Mouse (Mus musculus) spleen, adult 2 months (tissue): ENCODE measurements around the gene Gmeb1.
"Not testable (repeated sequence)": the region's sequence is repeated elsewhere in the genome, so short reads cannot be mapped to it uniquely, and the experiment has no call there.

ENCODE experiments used
- CTCF ChIP-seq: fragments of 200-500 bp; IDR thresholded peaks from 2 replicates; pipeline ENCODE4 v1.5.1; 2011; ENCODE audit warnings: mild to moderate bottlenecking, inconsistent platforms; ENCODE audit not compliant: insufficient read depth, insufficient read length, insufficient replicate concordance; ENCODE audit errors: extremely low read depth
- POLR2A ChIP-seq: fragments of 200-500 bp; IDR thresholded peaks from 2 replicates; pipeline ENCODE4 v1.6.1; 2011; ENCODE audit warnings: low read depth, low read length, inconsistent platforms

DNA sequence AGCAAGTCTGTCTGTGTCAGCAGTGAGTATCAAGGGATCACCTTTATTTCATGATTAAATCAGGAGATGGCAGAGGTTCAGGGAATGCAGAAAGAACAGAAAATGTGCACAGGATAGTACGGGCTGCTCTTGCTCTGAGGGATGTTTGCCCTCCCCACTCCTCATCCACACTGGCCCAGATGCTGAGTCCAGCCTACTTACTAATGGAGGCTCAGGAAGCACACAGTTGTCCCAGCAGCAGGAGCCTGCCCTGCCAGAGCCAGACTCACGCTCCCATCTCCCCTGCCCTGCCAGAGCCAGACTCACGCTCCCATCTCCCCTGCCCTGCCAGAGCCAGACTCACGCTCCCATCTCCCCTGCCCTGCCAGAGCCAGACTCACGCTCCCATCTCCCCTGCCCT is 27.4 kb upstream of the Gmeb1 start:
- TF ChIP-seq POLR2A, CTCF: not testable (repeated sequence)
